Mouse (Mus musculus): Measurements from ENCODE around the gene Men1. TPM values are rescaled to one million over a fixed set of nuclear protein-coding genes. Genes with fewer than 3 reads are reported as not detected.

Gene Men1
- total RNA-seq, 2 experiments from 2014 or later, result 64.7 to 72.5 TPM

- no peak overlapping the region for H3K4me3 ChIP-seq
- no peak overlapping the region for H3K27ac ChIP-seq
- no peak for DNase-seq (ENCODE audit: extremely low spot score in 1 of 2, low spot score in 2 of 2)
- intact Hi-C loops (cut with DNase I), result no loop called here
- TF ChIP-seq CTCF (IDR thresholded peaks at IDR 0.05), result no peak
Observed at GRCm38 (mm10) chr19:6294301-6294700, 40.5 kb upstream of the Men1 start.

- H3K27ac ChIP-seq, result no peak overlapping the region
- DNase-seq (ENCODE audit: extremely low spot score in 1 of 2, low spot score in 2 of 2), result no peak
- intact Hi-C loops (cut with DNase I), result no loop called here
- no peak for TF ChIP-seq CTCF (IDR thresholded peaks at IDR 0.05)
- no peak overlapping the region for H3K4me3 ChIP-seq
Observed at GRCm38 (mm10) chr19:6296551-6297210, 38.1 kb upstream of the Men1 start.

- no peak overlapping the region for H3K4me3 ChIP-seq
- intact Hi-C loops (cut with DNase I), result loop anchor here (2.0 kb wide), 1 partner anchor 17 kb away; no protein-coding TSS in a partner anchor
- no peak for DNase-seq (ENCODE audit: extremely low spot score in 1 of 2, low spot score in 2 of 2)
- TF ChIP-seq CTCF (IDR thresholded peaks at IDR 0.05), result no peak
- no peak overlapping the region for H3K27ac ChIP-seq
Observed at GRCm38 (mm10) chr19:6297641-6298040, 37.1 kb upstream of the Men1 start.

GRCm38 (mm10) chr19:6299003-6299402 lies 35.8 kb upstream of the Men1 start:
- no peak overlapping the region for H3K4me3 ChIP-seq
- intact Hi-C loops (cut with DNase I), result loop anchor here (2.0 kb wide), 1 partner anchor 18 kb away; no protein-coding TSS in a partner anchor
- no peak for DNase-seq (ENCODE audit: extremely low spot score in 1 of 2, low spot score in 2 of 2)
- no peak overlapping the region for H3K27ac ChIP-seq
- TF ChIP-seq CTCF (IDR thresholded peaks at IDR 0.05), result no peak

- no peak for DNase-seq (ENCODE audit: extremely low spot score in 1 of 2, low spot score in 2 of 2)
- intact Hi-C loops (cut with DNase I), result loop anchor here (2.0 kb wide), 1 partner anchor 19 kb away; no protein-coding TSS in a partner anchor
- H3K27ac ChIP-seq, result no peak overlapping the region
- TF ChIP-seq CTCF (IDR thresholded peaks at IDR 0.05), result no peak
- no peak overlapping the region for H3K4me3 ChIP-seq
Observed at GRCm38 (mm10) chr19:6299450-6300267, 35.1 kb upstream of the Men1 start.

- H3K27ac ChIP-seq, result 0 out of 2 replicates have a peak overlapping the region, but pooled peaks have one; percentile 6
- no peak for DNase-seq (ENCODE audit: extremely low spot score in 1 of 2, low spot score in 2 of 2)
- no peak overlapping the region for H3K4me3 ChIP-seq
- intact Hi-C loops (cut with DNase I), result no loop called here
- no peak for TF ChIP-seq CTCF (IDR thresholded peaks at IDR 0.05)
Observed at GRCm38 (mm10) chr19:6300402-6300841, 34.4 kb upstream of the Men1 start.

- no peak overlapping the region for H3K4me3 ChIP-seq
- TF ChIP-seq CTCF (IDR thresholded peaks at IDR 0.05), result no peak
- DNase-seq (ENCODE audit: extremely low spot score in 1 of 2, low spot score in 2 of 2), result no peak
- intact Hi-C loops (cut with DNase I), result no loop called here
- H3K27ac ChIP-seq, result peak overlapping the region; percentile 8
Observed at GRCm38 (mm10) chr19:6302114-6302513, 32.7 kb upstream of the Men1 start.

GRCm38 (mm10) chr19:6302522-6302921 lies 32.3 kb upstream of the Men1 start:
- intact Hi-C loops (cut with DNase I), result no loop called here
- no peak for TF ChIP-seq CTCF (IDR thresholded peaks at IDR 0.05)
- Histone ChIP-seq H3K27ac (peak overlapping the region; percentile 16), H3K4me3 (no peak overlapping the region)
- DNase-seq (ENCODE audit: extremely low spot score in 1 of 2, low spot score in 2 of 2), result peak in 1 of 2 experiments; percentile 41

- TF ChIP-seq CTCF (IDR thresholded peaks at IDR 0.05), result no peak
- peak overlapping the region; percentile 12; the same call in 1 of the 2 replicates for H3K27ac ChIP-seq
- no peak for DNase-seq (ENCODE audit: extremely low spot score in 1 of 2, low spot score in 2 of 2)
- intact Hi-C loops (cut with DNase I), result no loop called here
- H3K4me3 ChIP-seq, result no peak overlapping the region
Observed at GRCm38 (mm10) chr19:6303831-6304230, 30.9 kb upstream of the Men1 start.

GRCm38 (mm10) chr19:6304787-6305516 lies 29.8 kb upstream of the Men1 start:
- H3K27ac ChIP-seq, result no peak overlapping the region
- peak; percentile 72 to 89 for DNase-seq (ENCODE audit: extremely low spot score in 1 of 2, low spot score in 2 of 2)
- TF ChIP-seq CTCF (IDR thresholded peaks at IDR 0.05), result peak; percentile 97
- intact Hi-C loops (cut with DNase I), result loop anchor here (1.0 kb wide), 1 partner anchor 37 kb away; no protein-coding TSS in a partner anchor
- H3K4me3 ChIP-seq, result no peak overlapping the region

GRCm38 (mm10) chr19:6305517-6306115 lies 29.2 kb upstream of the Men1 start:
- no peak for TF ChIP-seq CTCF (IDR thresholded peaks at IDR 0.05)
- H3K27ac ChIP-seq, result no peak overlapping the region
- DNase-seq (ENCODE audit: extremely low spot score in 1 of 2, low spot score in 2 of 2), result no peak
- peak overlapping the region; percentile 45; the same call in 1 of the 2 replicates for H3K4me3 ChIP-seq
- intact Hi-C loops (cut with DNase I), result loop anchor here (1.0 kb wide), 1 partner anchor 37 kb away; no protein-coding TSS in a partner anchor

All from left cerebral cortex, adult 2 months (tissue).